Mouse (Mus musculus) B cell, adult 2 months (primary cell): ENCODE results near the gene Dao.
A peak's percentile ranks its signal among the peaks of the same experiment; 100 is the strongest.

Experiments
- DNase-seq, 2 experiments: peaks; one replicate each; pipeline ENCODE4 v3.0.0; 2022

Gene Dao

DNA sequence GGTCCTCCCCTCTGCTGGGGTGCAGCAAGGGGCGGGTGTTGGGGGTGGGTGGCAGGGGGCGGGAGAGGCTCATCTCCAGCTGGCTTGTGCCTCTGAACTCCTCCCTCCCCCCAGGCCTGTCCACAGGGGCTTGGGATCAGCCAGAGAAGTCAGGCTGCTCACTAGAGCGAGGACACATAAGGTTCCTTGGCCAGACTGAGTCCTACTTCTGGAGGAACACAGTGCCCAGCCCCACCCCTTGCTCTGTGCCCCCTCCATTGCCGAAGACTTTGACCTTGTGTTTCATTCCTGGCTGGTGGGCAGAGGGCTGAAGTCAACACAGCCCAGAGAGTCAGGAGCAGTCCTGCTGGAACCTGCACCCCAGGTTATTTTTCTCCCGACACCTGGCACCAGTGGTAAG is at the start of gene Dao:
Dao (plus strand) TSS at position 162 of the 400 bp plus-strand sequence.
- DNase-seq = no peak

DNA sequence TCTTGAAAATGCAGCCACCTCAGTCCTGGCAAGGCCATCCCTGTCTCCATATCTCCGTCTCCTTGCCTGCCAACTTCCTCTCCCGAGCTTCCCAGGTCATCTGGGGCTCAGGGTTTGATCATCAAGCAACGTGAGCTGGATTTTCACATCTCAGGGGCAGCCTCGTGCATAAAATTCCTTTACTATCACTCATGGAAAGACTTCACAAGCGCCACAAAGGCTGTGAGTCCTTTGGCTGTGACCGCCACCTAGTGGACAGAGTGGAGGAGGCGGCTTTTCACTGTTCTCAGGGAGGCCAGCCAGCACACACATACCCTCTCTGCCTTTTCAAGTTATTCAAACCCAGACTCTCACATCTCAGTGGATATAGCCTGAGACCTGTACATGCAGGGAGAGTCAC is 49.1 kb upstream of the Dao start:
- peak; percentile 79 to 80 for DNase-seq

DNA sequence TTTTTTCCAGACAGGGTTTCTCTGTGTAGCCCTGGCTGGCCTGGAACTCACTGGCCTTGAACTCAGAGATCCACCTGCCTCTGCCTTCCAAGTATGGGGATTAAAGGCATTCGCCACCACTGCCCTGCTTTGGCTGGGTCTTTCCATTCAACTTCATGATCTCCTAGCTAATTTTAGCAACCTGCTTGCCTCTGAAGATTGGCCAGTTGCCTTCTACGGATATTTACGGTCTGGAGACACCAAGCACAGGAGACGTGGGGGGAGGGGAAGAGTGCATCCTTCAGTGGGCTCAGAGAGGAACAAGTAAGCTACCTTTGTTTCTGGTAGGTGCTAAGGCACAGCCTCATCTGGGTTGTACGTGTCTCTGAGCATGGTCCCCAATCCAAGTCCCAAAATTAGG is 48.2 kb upstream of the Dao start:
- no peak for DNase-seq

DNA sequence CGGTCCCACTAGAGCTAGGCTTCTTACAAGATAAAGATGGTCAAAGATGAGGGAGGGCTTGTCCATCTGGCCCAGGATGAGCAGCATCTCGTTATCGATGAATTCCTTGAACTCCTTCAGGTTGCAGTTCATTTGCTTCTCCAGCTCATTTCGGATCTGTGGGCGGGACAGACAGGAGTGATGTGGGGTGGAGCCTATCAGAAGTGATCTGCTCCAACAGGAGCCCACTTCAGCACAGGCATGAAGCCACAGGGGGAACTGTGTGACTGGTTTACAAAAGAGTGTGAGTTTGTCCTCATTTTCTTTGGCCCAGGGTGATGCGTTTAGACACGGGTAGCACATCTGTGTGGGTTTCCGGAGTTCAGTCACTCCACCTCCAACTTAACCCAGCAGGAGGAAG is 47.8 kb upstream of the Dao start:
- no peak for DNase-seq

DNA sequence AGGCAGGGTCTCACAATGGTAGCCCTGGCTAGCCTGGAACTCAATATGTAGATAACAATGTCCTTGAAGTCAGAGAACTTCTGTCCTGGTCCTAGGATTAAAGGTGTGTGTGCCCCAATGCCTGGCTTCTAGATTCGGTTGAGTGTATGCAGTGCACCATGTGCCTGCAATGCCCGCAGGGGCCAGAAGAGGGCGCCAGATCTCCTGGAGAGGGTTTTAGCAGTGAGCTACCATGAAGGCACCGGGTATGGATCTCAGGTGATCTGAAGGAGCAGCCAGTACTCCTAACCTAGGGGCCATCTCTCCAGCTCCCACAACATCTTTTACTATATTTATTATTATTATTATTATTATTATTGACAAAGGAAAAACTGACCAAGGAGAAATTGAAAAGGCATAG is 47.0 kb upstream of the Dao start:
- DNase-seq = peak; percentile 93

DNA sequence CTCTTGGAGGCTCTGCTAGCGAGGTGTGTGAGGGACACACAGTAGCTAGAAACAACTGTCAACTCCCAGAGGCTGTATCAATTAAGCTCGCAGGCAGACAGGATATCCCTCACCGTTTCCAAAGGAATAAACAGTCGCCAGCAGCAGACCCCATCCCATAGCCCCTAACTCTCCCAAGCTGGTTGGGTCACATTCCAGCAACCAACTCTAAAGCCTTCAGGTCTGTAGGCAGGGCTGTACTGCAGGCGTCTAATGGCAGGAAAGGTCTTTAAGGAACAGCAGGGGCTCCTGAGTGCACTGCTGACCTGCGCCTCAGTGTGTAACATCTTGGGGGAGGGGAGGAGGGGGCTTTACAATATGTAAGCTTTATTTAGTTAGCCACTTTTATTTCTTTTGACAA is 44.5 kb upstream of the Dao start:
- DNase-seq = no peak

DNA sequence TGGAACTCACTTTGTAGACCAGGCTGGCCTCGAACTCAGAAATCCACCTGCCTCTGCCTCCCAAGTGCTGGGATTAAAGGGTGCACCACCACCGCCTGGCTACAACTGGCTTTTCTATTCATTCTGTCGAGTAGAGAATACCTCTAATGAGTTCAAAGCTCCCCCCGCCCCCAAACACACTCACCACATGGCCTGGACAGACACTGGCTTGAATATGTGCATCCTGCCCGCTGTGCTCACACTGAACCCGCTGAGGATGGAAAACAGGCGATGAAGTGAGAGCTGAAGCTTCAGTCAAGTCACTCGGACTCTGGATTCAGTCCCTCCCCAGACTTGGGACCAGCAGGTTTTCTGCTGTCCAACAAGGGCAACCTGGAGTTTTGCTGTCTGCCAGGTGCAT is 43.1 kb upstream of the Dao start:
- DNase-seq = no peak

DNA sequence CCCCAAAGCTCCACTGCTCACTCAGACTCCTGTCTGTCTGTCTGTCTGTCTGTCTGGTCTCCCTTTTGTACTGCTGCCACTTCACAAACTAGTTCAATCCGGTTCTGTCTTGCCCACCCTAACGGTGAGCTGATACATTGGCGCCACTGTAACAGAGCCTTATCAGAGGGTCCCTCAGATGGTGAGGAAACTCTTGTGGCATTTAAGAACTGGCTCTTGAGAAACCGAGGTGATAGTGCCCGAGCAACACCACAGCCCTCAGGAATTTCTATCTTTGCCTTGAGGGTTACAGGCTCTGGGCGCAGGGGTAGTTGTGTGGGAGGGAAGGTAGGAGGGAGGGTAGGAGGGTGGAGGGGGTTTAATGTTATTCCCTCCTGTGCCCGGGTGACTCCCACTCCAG is 41.7 kb upstream of the Dao start:
- DNase-seq = no peak

DNA sequence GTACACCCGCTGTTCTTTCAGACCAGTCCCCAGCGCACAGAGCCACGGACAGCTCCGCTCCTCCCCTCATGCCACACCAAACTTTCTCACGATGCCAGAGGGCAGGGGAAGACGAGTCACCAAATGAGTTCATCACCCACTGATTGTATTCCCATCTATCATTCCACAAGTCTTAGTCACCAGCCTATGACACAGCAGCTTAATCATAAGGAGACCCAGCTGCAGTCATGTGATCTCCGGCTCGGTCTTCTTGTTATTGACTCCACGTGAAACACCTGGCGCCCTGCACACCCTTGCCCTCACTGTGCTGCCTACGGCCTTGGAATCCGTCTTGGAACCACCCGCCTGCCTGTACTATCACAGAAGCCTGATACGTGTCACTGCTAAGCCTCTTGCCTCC is 38.5 kb upstream of the Dao start:
- DNase-seq = no peak

DNA sequence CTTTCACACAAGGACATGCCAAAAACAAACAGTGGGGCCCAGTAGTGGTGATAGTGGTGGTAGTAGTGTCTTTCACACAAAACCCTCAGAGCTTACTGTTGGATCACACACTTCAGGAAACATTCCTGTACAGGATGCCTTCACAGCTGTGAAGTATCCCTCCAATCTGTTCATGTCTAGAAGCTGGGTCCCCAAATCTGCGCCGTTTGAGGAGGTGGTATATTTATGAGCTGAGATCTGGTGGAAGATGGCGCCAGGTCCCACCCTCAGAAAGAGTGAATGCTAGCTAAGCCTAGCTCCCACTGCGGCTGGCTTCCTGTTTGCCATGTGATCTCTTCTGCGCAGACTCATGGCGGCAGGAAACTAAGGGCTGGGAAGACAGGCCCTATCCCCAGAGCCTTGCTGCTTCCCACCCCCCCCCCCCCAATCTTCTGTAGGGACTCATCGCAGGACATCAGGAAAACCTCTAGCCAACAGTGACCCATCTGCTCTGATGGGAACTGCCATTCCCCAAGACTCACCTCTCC is 37.8 kb upstream of the Dao start:
- DNase-seq = no peak

DNA sequence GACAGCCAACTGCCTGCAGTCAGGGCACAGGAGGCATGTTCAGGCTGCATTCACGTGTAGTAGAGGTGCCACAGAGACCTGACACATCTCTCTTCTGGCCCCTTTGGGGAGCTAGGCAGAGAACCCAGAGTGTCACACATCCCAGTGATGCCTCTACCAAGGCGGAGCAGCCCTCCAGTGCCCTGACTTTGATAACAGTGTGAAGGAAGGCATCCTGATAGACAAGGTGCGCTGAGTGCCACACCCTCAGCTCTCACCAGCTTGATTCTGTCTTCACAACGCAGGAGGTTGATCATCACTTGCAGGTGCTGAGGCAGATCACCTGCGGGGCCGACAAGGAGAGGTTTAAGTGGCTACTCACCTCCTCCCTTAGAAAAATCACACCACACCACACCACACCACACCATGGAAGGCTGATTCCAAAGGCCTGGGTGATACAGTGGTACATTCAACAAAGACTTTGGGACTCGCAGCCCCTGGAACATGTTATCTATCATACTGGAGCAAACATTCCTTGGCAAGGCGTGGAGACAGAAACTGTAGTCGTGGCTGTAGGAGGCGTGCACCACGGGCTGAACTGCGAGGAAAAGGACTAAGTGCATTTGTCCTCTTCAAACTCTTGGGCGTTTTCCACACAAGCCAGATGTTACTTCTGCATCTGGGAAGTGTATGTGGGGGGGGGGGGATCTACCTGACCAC is 36.9 kb upstream of the Dao start:
- no peak for DNase-seq

DNA sequence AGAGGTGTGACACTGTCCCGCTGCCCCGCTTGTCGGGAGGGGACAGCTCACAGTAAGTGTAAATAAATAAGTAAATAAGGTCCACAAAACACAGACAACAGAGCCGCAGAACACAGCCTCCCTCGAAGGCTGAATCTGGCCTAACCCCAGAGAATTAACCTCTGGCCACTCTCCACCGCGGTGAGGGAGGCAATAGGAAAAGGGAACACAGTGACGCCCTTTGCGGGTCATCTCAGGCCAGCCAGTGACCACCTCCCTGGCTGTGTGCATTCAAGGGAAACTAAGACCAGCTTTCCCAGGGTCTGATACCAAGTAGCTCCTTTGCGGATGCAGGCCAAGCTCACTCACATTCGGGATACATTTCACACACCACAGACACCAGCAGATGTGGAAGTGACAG is 35.1 kb upstream of the Dao start:
- no peak for DNase-seq

DNA sequence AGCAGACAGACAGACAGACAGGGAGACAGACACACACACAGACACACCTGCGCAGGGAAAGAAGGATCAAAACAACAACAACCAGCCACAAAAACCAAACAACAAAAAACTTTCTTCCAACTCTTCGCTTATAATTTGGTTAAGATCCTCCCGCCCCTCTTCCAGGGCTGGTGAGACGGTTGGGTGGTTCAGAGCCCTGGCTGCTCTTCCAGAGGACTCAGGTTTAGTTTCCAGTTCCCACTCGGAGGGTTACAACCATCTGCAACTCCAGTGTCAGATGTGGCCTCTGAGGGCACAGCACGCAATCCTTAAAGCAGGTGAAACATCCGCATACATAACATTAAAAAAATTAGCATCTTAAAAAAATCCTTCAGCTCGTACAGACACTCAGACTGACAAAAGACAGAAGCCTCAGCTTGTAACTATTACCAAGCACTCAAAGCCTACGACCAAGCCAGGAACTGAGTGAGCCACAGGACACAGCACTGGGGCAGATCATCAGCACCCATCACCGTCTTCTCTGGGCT is 32.0 kb upstream of the Dao start:
- DNase-seq = no peak

DNA sequence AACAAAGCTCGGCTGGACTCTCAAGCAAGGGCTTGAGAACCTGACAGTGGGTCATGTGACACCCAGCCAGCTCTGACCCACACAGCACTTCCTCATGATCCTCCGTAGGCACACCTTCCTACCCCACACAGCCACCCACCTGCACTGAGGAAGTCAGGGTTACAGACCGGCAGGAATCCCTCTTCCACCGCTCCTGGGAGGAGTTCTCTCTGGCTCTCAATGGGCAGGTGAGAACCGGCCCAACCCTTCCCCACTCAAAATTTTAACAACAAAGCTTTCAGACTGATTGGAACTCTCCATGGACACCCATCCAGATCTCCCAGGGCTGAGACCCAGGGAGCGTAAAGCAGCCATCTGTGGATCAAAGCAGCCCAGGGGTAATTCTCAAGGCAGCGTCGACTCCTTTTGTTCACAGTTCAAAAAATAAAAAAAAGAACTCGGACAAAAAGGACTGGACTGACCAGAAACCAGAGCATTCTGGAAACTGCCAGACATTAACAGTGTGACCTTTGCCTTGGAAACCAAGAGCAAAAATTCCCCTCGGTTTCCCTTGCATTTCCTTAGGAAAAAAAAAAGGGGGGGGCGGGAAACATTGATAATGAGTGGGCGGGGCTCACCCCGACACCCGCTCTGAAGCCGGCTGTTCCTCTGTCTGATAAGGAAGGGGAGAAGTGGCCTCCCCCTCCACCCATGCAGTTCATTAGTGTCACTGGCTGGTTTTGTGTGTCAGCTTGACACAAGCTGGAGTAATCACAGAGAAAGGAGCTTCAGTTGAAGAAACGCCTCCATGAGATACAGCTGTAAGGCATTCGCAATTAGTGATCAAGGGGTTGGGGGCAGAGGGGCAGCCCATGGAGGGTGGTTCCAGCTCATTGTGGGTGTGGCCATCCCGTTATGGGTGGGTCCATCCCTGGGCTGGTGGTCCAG is 30.7 kb upstream of the Dao start:
- DNase-seq = no peak

DNA sequence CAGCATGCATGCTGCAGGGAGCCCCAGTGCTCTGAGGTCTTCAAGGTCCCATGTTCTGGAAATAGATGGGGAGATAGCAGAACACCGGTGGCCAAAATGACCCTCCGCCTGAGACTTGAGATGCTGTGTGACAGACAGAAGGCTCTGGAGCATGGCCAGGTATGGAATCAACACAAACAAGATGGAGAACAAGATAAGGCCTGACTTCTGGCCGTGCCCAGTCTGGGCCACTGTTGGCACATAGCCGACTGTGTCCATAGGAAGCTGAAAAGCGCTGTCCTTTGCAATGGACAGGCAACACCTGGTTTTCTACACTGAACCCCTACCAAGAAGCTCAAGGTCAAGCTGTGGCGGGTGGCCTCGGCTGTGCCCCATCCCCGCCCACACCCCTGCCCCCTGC is 29.7 kb upstream of the Dao start:
- no peak for DNase-seq

DNA sequence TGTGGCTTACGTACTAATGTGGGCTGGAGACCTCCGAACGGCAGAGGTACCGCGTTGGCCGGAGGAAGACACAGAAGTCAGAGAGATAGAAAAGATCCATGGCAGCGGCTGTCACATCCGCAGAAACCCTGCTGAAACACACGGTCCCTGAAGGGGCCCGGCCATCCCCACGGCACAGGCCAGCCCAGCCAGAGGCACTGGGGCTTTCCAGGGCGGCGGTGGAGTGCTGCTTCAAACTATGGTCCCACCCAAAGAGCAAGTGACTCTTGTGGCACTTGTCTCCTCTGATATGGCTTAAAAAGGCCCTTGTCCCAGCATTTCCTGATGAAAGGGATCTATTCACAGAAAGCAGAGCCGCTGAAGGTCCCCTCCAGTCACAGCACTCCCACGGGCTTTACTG is 28.9 kb upstream of the Dao start:
- no peak for DNase-seq

DNA sequence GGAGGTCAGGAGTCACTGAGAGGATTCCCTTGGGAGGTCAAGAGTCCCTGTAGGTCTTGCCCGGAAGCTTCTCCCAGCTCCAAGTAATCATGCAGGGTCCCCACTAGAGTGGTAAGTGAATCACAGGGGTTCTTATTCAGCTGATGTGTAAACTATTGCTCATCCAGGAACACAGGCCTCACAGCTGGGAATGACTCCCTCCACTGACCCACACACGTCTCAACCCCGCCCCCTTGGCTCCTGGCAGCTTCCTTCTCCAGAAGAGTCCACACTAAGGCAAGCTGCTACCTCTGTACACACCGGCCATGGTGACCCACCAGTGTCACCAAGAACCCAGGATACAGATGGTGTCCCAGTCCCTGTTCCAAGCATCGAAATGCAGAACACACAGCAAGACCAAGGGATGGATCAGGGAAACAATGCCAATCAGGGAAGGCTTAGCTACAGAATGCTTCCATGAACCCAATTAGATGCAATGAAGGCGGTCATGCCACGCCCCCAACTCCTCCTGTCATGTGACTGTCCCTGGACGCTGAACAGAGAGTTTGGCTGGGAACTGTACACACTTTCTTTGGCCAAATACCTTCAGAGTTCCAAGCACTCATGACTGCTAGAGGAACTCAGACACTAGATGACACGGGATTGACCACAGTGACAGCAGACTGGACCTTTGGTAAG is 27.8 kb upstream of the Dao start:
- DNase-seq = no peak

DNA sequence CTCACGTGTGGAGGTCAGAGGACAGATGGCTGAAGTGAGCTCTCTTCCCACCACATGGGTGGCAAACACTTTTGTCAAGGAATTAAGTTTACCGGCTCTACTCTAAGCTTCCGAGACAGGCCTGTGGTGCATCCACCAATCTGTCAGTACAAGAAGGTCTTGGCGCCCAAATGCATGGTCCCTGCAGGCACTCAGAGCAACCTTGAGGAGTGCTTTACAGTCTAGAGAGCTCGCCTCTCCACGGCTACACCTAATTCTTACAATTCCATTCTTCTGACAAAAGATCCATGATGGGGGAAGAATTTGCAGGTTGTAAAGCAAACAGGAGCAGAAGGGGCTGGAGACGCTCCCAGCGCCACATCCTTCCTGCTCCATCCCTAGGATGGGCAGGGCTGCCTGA is 26.9 kb upstream of the Dao start:
- DNase-seq = no peak

DNA sequence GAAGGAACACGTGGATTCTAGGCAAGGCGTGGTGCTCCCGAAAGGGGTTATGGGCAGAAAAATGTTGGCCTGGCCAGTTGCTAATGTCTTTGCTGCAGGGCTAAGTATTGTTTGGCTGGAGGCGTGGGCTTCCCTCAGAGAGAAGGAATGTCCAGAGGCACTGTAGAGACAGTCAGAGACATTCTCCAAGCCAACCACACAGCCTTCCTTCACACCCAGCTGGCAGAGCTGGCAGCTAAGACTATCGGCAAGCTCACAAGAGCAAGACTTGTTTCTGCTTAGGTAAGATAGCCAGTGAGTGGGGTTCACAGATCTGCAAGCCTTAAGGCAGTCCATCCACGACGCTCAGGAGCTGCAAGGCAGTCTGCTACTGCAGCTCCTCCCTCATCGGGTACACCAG is 26.2 kb upstream of the Dao start:
- DNase-seq = no peak

DNA sequence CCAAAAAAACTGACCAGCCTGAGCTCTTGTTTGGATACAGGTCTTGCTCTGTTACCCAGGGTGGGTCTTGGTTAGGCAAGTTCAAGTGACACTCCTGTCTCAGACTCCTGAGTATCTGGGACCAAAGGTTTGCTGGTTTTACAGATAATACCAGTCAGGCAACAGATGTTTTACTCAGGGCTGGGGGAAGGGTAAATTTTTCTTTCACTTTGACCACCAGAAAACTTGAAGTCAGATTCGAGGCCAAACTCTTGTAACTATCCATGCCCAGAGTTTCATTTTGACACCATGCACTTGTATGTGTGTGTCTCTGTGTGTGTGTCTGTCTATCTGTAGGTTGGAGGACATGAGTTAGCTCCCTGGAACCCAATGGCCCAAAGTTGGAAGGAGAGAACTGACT is 23.0 kb upstream of the Dao start:
- DNase-seq = no peak

DNA sequence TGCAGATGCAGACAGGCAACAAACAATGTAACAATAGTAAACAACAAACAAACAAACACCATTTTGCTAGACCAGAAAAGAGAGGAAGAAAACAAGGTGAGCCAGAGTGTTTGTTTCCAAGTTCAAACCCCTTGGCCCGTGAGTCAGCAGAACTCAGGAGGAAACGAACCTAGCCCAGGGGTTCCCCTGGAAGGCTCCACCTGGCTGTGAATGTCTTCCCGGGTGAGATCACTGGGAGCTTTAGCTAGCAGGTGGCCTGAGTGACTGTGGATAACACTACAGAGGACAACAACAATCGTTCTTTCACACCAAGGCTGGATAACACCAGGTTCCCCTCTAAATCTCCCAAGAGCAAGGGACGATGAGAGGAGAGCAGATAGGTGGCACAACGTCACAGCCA is 22.3 kb upstream of the Dao start:
- no peak for DNase-seq

DNA sequence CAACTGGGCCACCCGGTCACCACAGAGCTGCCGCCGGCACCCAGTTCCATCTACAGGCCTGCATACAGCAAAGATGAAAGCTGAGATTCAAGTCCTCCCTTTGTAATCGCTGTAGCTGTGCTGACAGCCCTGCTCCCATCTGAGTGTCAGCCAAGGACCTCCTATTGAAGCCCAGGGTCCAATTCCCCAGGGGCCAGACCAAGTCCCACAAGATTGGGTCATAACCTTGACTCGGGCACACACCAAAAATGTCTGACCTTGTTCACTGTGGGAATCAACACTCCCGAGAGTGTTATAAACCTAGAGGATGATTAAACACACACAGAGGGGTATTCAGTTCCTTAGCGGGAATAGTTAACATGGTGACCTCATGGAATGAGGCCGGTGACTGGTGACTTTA is 21.7 kb upstream of the Dao start:
- no peak for DNase-seq

DNA sequence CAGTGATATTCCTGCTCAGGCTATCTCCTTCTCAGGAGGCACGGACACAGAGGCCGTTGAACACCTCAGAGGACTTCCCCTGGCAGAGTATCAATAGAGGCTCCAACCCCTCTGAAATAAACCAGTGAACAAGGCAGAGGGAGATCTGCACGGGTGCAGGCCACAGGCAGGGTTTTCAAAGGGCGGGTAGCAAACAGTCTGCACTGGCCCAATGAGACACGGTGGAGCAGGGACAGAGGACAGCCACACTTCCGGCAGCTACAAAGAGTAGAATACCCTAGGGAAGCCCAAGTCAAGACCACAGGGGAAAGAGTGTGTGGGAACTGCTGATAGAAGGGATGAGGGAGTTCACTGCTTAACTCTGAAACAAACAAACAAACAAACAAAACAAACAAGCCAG is 20.0 kb upstream of the Dao start:
- DNase-seq = no peak
